Mouse (Mus musculus) ovary, postnatal 36 days (tissue): ENCODE data around the gene Ghrh.
A peak's percentile ranks its signal among the peaks of the same experiment; 100 is the strongest.

Source experiments
- DNase-seq: peaks from one replicate; pipeline ENCODE4 v3.0.0; 2022; ENCODE audit warnings: low spot score, mixed read lengths

Gene Ghrh

GRCm38 (mm10) chr2:157308273-157308917 is 38.9 kb downstream of the Ghrh start:
- no peak for DNase-seq

- DNase-seq, result no peak
Observed at GRCm38 (mm10) chr2:157307715-157308265, 39.5 kb downstream of the Ghrh start.

- DNase-seq, result no peak
Observed at GRCm38 (mm10) chr2:157306091-157307032, 40.9 kb downstream of the Ghrh start.

GRCm38 (mm10) chr2:157303096-157303495 is 44.2 kb downstream of the Ghrh start:
- DNase-seq, result no peak

- DNase-seq, result no peak
Observed at GRCm38 (mm10) chr2:157300051-157300450, 47.3 kb downstream of the Ghrh start.

GRCm38 (mm10) chr2:157296105-157296689 is 51.1 kb downstream of the Ghrh start:
- DNase-seq, result no peak

- peak; percentile 73 for DNase-seq
Observed at GRCm38 (mm10) chr2:157292093-157292492, 55.2 kb downstream of the Ghrh start.

GRCm38 (mm10) chr2:157288996-157289395 is 58.3 kb downstream of the Ghrh start:
- DNase-seq, result no peak

- DNase-seq, result peak; percentile 16
Observed at GRCm38 (mm10) chr2:157287542-157287941, 59.8 kb downstream of the Ghrh start.

GRCm38 (mm10) chr2:157283321-157283720 is 64.0 kb downstream of the Ghrh start:
- no peak for DNase-seq
